In the genomic region with DNA sequence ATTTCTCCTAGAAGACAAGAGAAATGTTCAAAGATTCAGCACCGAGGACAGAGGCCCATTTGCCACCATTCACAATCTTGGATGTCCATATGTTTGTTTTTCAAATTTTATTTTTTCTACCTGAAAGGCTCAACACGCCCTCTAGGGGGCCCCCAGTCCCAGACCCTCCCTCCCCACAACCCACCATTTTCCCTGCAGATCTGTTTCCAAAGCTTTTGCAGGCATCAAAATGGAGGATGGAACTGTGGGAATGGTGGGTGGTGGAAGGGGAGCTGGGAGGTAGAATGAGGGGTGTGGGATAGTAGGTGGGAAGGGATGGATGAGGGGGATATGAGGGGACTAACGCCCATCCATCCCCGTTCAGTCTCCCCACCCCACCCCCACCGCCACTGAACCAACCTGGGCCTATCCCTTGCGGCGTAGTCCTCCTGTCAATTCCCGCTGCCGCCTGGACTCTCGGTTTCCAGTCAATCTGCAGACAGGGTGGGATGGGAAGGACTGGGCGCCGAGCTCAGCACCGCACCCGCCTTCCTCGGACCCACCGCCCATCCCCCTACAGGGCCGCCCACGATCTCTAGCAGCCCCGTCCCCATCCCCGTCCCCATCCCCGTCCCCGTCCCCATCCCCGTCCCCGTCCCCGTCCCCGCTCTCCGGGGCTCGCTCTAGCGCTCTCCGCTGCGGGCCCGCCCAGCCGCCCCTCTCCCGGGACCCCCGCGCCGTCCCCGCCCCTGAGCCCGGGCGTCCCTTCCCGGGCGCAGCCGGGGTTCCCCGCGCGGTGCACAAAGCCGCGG, we compare ENCODE assay signal across 9 mouse cellular contexts. TPM values are rescaled to one million over a fixed set of nuclear protein-coding genes. Genes with fewer than 3 reads are reported as not detected.
DNase-seq lines count a peak whose midpoint lies in the region; ATAC-seq and TF ChIP-seq lines count a peak whose summit lies in the region.
"Not testable (repeated sequence)": the region's sequence is repeated elsewhere in the genome, so short reads cannot be mapped to it uniquely, and the experiment has no call there.
"Had no signal": no experiment of that assay in that cellular context is flagged by ENCODE, and none has a peak within 500 bp of the region (broad histone marks: within the 10 kb centered on the region; RNA-seq: fewer than 3 reads in every experiment).

No protein-coding gene starts in this region.

- H3K27ac ChIP-seq in cortical plate, adult 2 months (ENCODE audit: insufficient read depth, low read length); lung, embryonic 14.5 days (ENCODE audit: low read depth); olfactory bulb, adult 2 months (ENCODE audit: insufficient read depth, low read depth, low read length): not testable (repeated sequence)
- H3K27ac ChIP-seq in forebrain, postnatal 0 days (ENCODE audit: low read depth, low read length), result peak overlapping the region; percentile 83
- H3K27ac ChIP-seq in hindbrain, postnatal 0 days, result peak overlapping the region; percentile 73
- H3K27ac ChIP-seq in left cerebral cortex, adult 2 months, result 0 out of 2 replicates have a peak overlapping the region, but pooled peaks have one; percentile 17

- TF ChIP-seq CTCF in cortical plate, adult 2 months (IDR thresholded peaks at IDR 0.05; ENCODE audit: extremely low read depth, insufficient read depth, low read length); olfactory bulb, adult 2 months (IDR thresholded peaks at IDR 0.05; ENCODE audit: insufficient read depth, low read depth, low read length): not testable (repeated sequence)
- TF ChIP-seq CTCF in forebrain, postnatal 0 days (IDR thresholded peaks at IDR 0.05; ENCODE audit: low read depth), result peak; percentile 57
- peak; percentile 52 for TF ChIP-seq CTCF in hindbrain, postnatal 0 days (IDR thresholded peaks at IDR 0.05; ENCODE audit: low read depth)
- TF ChIP-seq CTCF in left cerebral cortex, adult 2 months (IDR thresholded peaks at IDR 0.05), result peak; percentile 38
- TF ChIP-seq CTCF in lung, embryonic 14.5 days (IDR thresholded peaks at IDR 0.05; ENCODE audit: low read depth), result peak; percentile 20; the same call in 1 of the 2 replicates

- not testable (repeated sequence) for H3K36me3 ChIP-seq in forebrain, postnatal 0 days (ENCODE audit: insufficient read depth); hindbrain, postnatal 0 days (ENCODE audit: insufficient read depth, low read length); lung, embryonic 14.5 days (ENCODE audit: insufficient read depth)

- not testable (repeated sequence) for H3K27me3 ChIP-seq in forebrain, postnatal 0 days (ENCODE audit: insufficient read depth, low read length); hindbrain, postnatal 0 days (ENCODE audit: insufficient read depth, low read length); lung, embryonic 14.5 days (ENCODE audit: insufficient read depth, low read length)

- peak overlapping the region; percentile 43 for H3K4me2 ChIP-seq in forebrain, postnatal 0 days (ENCODE audit: low read depth)
- H3K4me2 ChIP-seq in hindbrain, postnatal 0 days (ENCODE audit: low read depth, low read length), result peak overlapping the region; percentile 43
- peak overlapping the region; percentile 55 for H3K4me2 ChIP-seq in lung, embryonic 14.5 days

- DNase-seq in adipocyte (ENCODE audit: low spot score), result peak; percentile 24
- DNase-seq in forebrain, postnatal 0 days, result peak; percentile 78
- DNase-seq in hindbrain, postnatal 0 days (ENCODE audit: low spot score), result peak; percentile 72
- DNase-seq in left cerebral cortex, adult 2 months (ENCODE audit: extremely low spot score in 1 of 2, low spot score in 2 of 2), result not testable (repeated sequence)
- peak; percentile 71 for DNase-seq in lung, embryonic 14.5 days
- peak; percentile 37 for DNase-seq in thymus, postnatal 4 days

- intact Hi-C loops in left cerebral cortex, adult 2 months (cut with DNase I), result loop anchor here (5.0 kb wide), 1 partner anchor 40 kb away; no protein-coding TSS in a partner anchor

- ATAC-seq in forebrain, postnatal 0 days, result peak; percentile 73
- peak; percentile 84 for ATAC-seq in hindbrain, postnatal 0 days
- peak; percentile 72 for ATAC-seq in lung, embryonic 14.5 days (ENCODE audit: insufficient read depth)

- H3K4me1 ChIP-seq in cortical plate, adult 2 months (ENCODE audit: control insufficient read depth, insufficient read depth, low read length); forebrain, postnatal 0 days (ENCODE audit: insufficient read depth); hindbrain, postnatal 0 days (ENCODE audit: insufficient read depth, low read length); lung, embryonic 14.5 days (ENCODE audit: insufficient read depth); olfactory bulb, adult 2 months (ENCODE audit: control insufficient read depth, insufficient read depth, low read length): not testable (repeated sequence)

- peak overlapping the region; percentile 64 for H3K4me3 ChIP-seq in cortical plate, adult 2 months (ENCODE audit: insufficient read depth, low read length)
- H3K4me3 ChIP-seq in forebrain, postnatal 0 days (ENCODE audit: low read depth, low read length), result peak overlapping the region; percentile 41
- H3K4me3 ChIP-seq in hindbrain, postnatal 0 days (ENCODE audit: low read length), result peak overlapping the region; percentile 42
- peak overlapping the region; percentile 47 for H3K4me3 ChIP-seq in left cerebral cortex, adult 2 months
- peak overlapping the region; percentile 29 for H3K4me3 ChIP-seq in lung, embryonic 14.5 days (ENCODE audit: low read depth, low read length)
- H3K4me3 ChIP-seq in olfactory bulb, adult 2 months (ENCODE audit: insufficient read depth, low read depth, low read length), result peak overlapping the region; percentile 53

- WGBS in forebrain, postnatal 0 days, result 32% methylated on average over 17 of the region's 48 CpGs
- WGBS in hindbrain, postnatal 0 days, result 32% methylated on average over 15 of the region's 48 CpGs
- WGBS in lung, embryonic 14.5 days, result 9% methylated on average over 18 of the region's 48 CpGs
- WGBS in olfactory bulb, adult 2 months, result 28% methylated on average over 14 of the region's 48 CpGs

- TF ChIP-seq POLR2A in cortical plate, adult 2 months (IDR thresholded peaks at IDR 0.05; ENCODE audit: extremely low read depth, insufficient read depth, low read length); olfactory bulb, adult 2 months (IDR thresholded peaks at IDR 0.05; ENCODE audit: insufficient read depth, low read depth, low read length): not testable (repeated sequence)

- H3K9ac ChIP-seq in forebrain, postnatal 0 days, result peak overlapping the region; percentile 58
- H3K9ac ChIP-seq in hindbrain, postnatal 0 days (replicated peaks; ENCODE audit: low read length), result peak overlapping the region; percentile 51
- not testable (repeated sequence) for H3K9ac ChIP-seq in lung, embryonic 14.5 days

- not testable (repeated sequence) for H3K9me3 ChIP-seq in forebrain, postnatal 0 days (ENCODE audit: low read length); hindbrain, postnatal 0 days (ENCODE audit: low read length); lung, embryonic 14.5 days (ENCODE audit: low read depth, low read length)

RNA-seq across cellular contexts. Expression of a gene that starts 0.6 kb away (rescaled TPM):
- 326 and 347 TPM in 2 replicates for polyA plus RNA-seq in cortical plate, adult 2 months (2012; rRNA removed)
- total RNA-seq in forebrain, postnatal 0 days (2014; rRNA removed), result 417 and 436 TPM in 2 replicates
- 952 and 965 TPM in 2 replicates for polyA plus RNA-seq in forebrain, postnatal 0 days (2015; fragmentation: Nextera tagmentation; extraction: Ambion mirVana)
- 171 and 200 TPM in 2 replicates for total RNA-seq in hindbrain, postnatal 0 days (2014; rRNA removed)
- 938 and 961 TPM in 2 replicates for polyA plus RNA-seq in hindbrain, postnatal 0 days (2015; fragmentation: Nextera tagmentation; extraction: Ambion mirVana)
- 100 to 1,000 TPM; 346 to 347 TPM for total RNA-seq in left cerebral cortex, adult 2 months (2021)
- 55.6 and 64.8 TPM in 2 replicates for polyA plus RNA-seq in lung, embryonic 14.5 days (2014; fragmentation: Nextera tagmentation; extraction: Ambion mirVana)
- polyA plus RNA-seq in olfactory bulb, adult 2 months (2012; ENCODE audit: insufficient read depth, insufficient read length, low replicate concordance, missing spikeins), result not detected in 2 replicates
- total RNA-seq: heart, adult 8-10 months had no signal

RNA-seq across cellular contexts. Expression of a gene that starts 17.7 kb away (rescaled TPM):
- polyA plus RNA-seq in cortical plate, adult 2 months (2012; rRNA removed), result 0.09 and 0.23 TPM in 2 replicates
- total RNA-seq in forebrain, postnatal 0 days (2014; rRNA removed), result not detected in 2 replicates
- polyA plus RNA-seq in forebrain, postnatal 0 days (2015; fragmentation: Nextera tagmentation; extraction: Ambion mirVana), result 0.27 TPM in 1 of 2 replicates, not detected in the other
- total RNA-seq in hindbrain, postnatal 0 days (2014; rRNA removed), result not detected in 2 replicates
- 0.05 TPM in 1 of 2 replicates, not detected in the other for polyA plus RNA-seq in hindbrain, postnatal 0 days (2015; fragmentation: Nextera tagmentation; extraction: Ambion mirVana)
- not detected for total RNA-seq in left cerebral cortex, adult 2 months (2021)
- 0.12 TPM in 1 of 2 replicates, not detected in the other for polyA plus RNA-seq in lung, embryonic 14.5 days (2014; fragmentation: Nextera tagmentation; extraction: Ambion mirVana)
- not detected in 2 replicates for polyA plus RNA-seq in olfactory bulb, adult 2 months (2012; ENCODE audit: insufficient read depth, insufficient read length, low replicate concordance, missing spikeins)

RNA-seq across cellular contexts. Expression of a gene that starts 34.2 kb away (rescaled TPM):
- polyA plus RNA-seq in cortical plate, adult 2 months (2012; rRNA removed), result 16.7 and 17.4 TPM in 2 replicates
- 54.5 and 55.4 TPM in 2 replicates for total RNA-seq in forebrain, postnatal 0 days (2014; rRNA removed)
- 109 and 190 TPM in 2 replicates for polyA plus RNA-seq in forebrain, postnatal 0 days (2015; fragmentation: Nextera tagmentation; extraction: Ambion mirVana)
- 57.8 and 57.9 TPM in 2 replicates for total RNA-seq in hindbrain, postnatal 0 days (2014; rRNA removed)
- 177 and 187 TPM in 2 replicates for polyA plus RNA-seq in hindbrain, postnatal 0 days (2015; fragmentation: Nextera tagmentation; extraction: Ambion mirVana)
- total RNA-seq in left cerebral cortex, adult 2 months (2021), result 10 to 100 TPM; 29.3 to 31.6 TPM
- 31.1 and 32.9 TPM in 2 replicates for polyA plus RNA-seq in lung, embryonic 14.5 days (2014; fragmentation: Nextera tagmentation; extraction: Ambion mirVana)
- polyA plus RNA-seq in olfactory bulb, adult 2 months (2012; ENCODE audit: insufficient read depth, insufficient read length, low replicate concordance, missing spikeins), result not detected in 2 replicates

Comparison
In these comparisons a context has a peak if more than half of its experiments do, and no peak if none do; other contexts are left out.
1. RNA of a gene that starts 34.2 kb away (polyA plus RNA-seq): 109 to 190 TPM in forebrain, postnatal 0 days, 177 to 187 TPM in hindbrain, postnatal 0 days, 31.1 to 32.9 TPM in lung, embryonic 14.5 days and 16.7 to 17.4 TPM in cortical plate, adult 2 months; not detected in olfactory bulb, adult 2 months; every median in the first group is over 10 times any median in the second.
2. Peak in every context shown above with its lines, with median percentiles within 50 percentile points of each other: H3K4me3 ChIP-seq, ATAC-seq and H3K4me2 ChIP-seq.